Comparison of ENCODE assay signal across 28 mouse cellular contexts in genomic region chr2:154699360-154699759, GRCm38 (mm10).
"Had no signal": no experiment of that assay in that cellular context is flagged by ENCODE, and none has a peak within 500 bp of the region (broad histone marks: within the 10 kb centered on the region; RNA-seq: fewer than 3 reads in every experiment).

No protein-coding gene starts in this region.

- H3K4me1 ChIP-seq: limb, embryonic 12.5 days; liver, embryonic 15.5 days; midbrain, embryonic 12.5 days had no signal

- H3K4me3 ChIP-seq: left cerebral cortex, adult 2 months; limb, embryonic 10.5 days; limb, embryonic 12.5 days; limb, embryonic 13.5 days; limb, embryonic 15.5 days; liver, embryonic 12.5 days; liver, embryonic 13.5 days; liver, embryonic 15.5 days; lung, embryonic 15.5 days; megakaryocyte, embryonic 14.5 days; midbrain, embryonic 10.5 days; midbrain, embryonic 12.5 days; midbrain, embryonic 13.5 days; midbrain, embryonic 15.5 days; myocyte had no signal

- H3K27me3 ChIP-seq: limb, embryonic 13.5 days; limb, embryonic 15.5 days; liver, embryonic 13.5 days; lung, embryonic 15.5 days; midbrain, embryonic 15.5 days had no signal

- DNase-seq: left cerebral cortex, postnatal 4 days; liver; liver, embryonic 13.5 days; liver, postnatal 0 days; lung, adult 18-20 months; lung, adult 2 months; lung, embryonic 14.5 days; lung, postnatal 10 days; lung, postnatal 14 days; lung, postnatal 36 days; lung, postnatal 4 days; midbrain, embryonic 14.5 days had no signal

- H3K27ac ChIP-seq: left cerebral cortex, adult 2 months; limb, embryonic 10.5 days; limb, embryonic 12.5 days; limb, embryonic 13.5 days; limb, embryonic 15.5 days; liver, embryonic 12.5 days; liver, embryonic 13.5 days; liver, embryonic 14.5 days; liver, embryonic 15.5 days; lung, embryonic 15.5 days; macrophage; midbrain, embryonic 10.5 days; midbrain, embryonic 12.5 days; midbrain, embryonic 13.5 days; midbrain, embryonic 15.5 days had no signal
